Mouse (Mus musculus) MEL (cell line): ENCODE measurements at regions not wholly inside any gene's neighbourhood (a gene's known extent, or its start where the extent isn't known, plus 50 kb on each side); places are given as distances from the start of the nearest gene placed in this dataset.

ENCODE experiments used
- ELF1 ChIP-seq: IDR thresholded peaks from 2 replicates; pipeline ENCODE4 v1.6.1; 2014; ENCODE audit warnings: low read depth, mild to moderate bottlenecking, inconsistent platforms, low read length, improper control_type of control experiment, moderate library complexity
- EP300 ChIP-seq, 2 experiments: IDR thresholded peaks; 2 replicates each; pipeline ENCODE4 v1.6.1; 2011; ENCODE audit warnings: improper control_type of control experiment in 2 of 2, low read length in 2 of 2, low read depth in 1 of 2, mild to moderate bottlenecking in 1 of 2

GRCm38 (mm10) chr12:11011159-11011558 is 139.7 kb downstream of the Kcns3 start:
- TF ChIP-seq ELF1: no peak
- TF ChIP-seq EP300 (IDR thresholded peaks at IDR 0.05; ENCODE audit: low read depth in 1 of 2, low read length in 2 of 2): no peak
